ENCODE assay signal across 28 mouse cellular contexts in genomic region chr14:57686647-57687046, GRCm38 (mm10). TPM values are rescaled to one million over a fixed set of nuclear protein-coding genes. Genes with fewer than 3 reads are reported as not detected.
A peak's percentile ranks its signal among the peaks of the same experiment; 100 is the strongest.
DNase-seq lines count a peak whose midpoint lies in the region; ATAC-seq and TF ChIP-seq lines count a peak whose summit lies in the region.
"Had no signal": no experiment of that assay in that cellular context is flagged by ENCODE, and none has a peak within 500 bp of the region (broad histone marks: within the 10 kb centered on the region; RNA-seq: fewer than 3 reads in every experiment).

No protein-coding gene starts in this region.

- 45% methylated on average over 6 of the region's 6 CpGs for WGBS in intestine, postnatal 0 days
- 64% methylated on average over 6 of the region's 6 CpGs for WGBS in intestine, embryonic 15.5 days

- H3K4me3 ChIP-seq in intestine, postnatal 0 days (ENCODE audit: low read depth, low read length): no peak overlapping the region
- H3K4me3 ChIP-seq in intestine, embryonic 15.5 days (replicated peaks): no peak overlapping the region
- H3K4me3 ChIP-seq: embryonic facial prominence, embryonic 13.5 days; embryonic facial prominence, embryonic 15.5 days; erythroblast, embryonic 14.5 days; forebrain, embryonic 10.5 days; forebrain, embryonic 12.5 days had no signal

- no peak overlapping the region for H3K9ac ChIP-seq in intestine, postnatal 0 days (ENCODE audit: low read depth, low read length)
- no peak overlapping the region for H3K9ac ChIP-seq in intestine, embryonic 15.5 days
- H3K9ac ChIP-seq: embryonic facial prominence, embryonic 13.5 days; embryonic facial prominence, embryonic 15.5 days; forebrain, embryonic 12.5 days had no signal

- H3K4me1 ChIP-seq in intestine, postnatal 0 days (replicated peaks; ENCODE audit: control insufficient read depth, insufficient read depth, low read length): no peaks in the 10 kb centered on the region
- no peaks in the 10 kb centered on the region for H3K4me1 ChIP-seq in intestine, embryonic 15.5 days (replicated peaks)
- H3K4me1 ChIP-seq: embryonic facial prominence, embryonic 13.5 days; embryonic facial prominence, embryonic 15.5 days; forebrain, embryonic 10.5 days; forebrain, embryonic 12.5 days had no signal

- no peak overlapping the region for H3K27ac ChIP-seq in intestine, postnatal 0 days (ENCODE audit: low read depth, low read length)
- no peak overlapping the region for H3K27ac ChIP-seq in intestine, embryonic 15.5 days
- H3K27ac ChIP-seq: embryonic facial prominence, embryonic 13.5 days; embryonic facial prominence, embryonic 15.5 days; forebrain, embryonic 10.5 days; forebrain, embryonic 12.5 days had no signal

- ATAC-seq in intestine, postnatal 0 days: peak; percentile 57; the same call in 1 of the 2 replicates
- ATAC-seq in intestine, embryonic 15.5 days: no peak
- ATAC-seq: forebrain, embryonic 14.5 days; forebrain, embryonic 16.5 days had no signal

- H3K27me3 ChIP-seq in intestine, postnatal 0 days (replicated peaks; ENCODE audit: control insufficient read depth, insufficient read depth, low read length): no peaks in the 10 kb centered on the region
- no peaks in the 10 kb centered on the region for H3K27me3 ChIP-seq in intestine, embryonic 15.5 days (replicated peaks)
- H3K27me3 ChIP-seq: embryonic facial prominence, embryonic 13.5 days; embryonic facial prominence, embryonic 15.5 days; forebrain, embryonic 12.5 days had no signal

- DNase-seq in testis, postnatal 10 days (ENCODE audit: low spot score): peak; percentile 35
- DNase-seq in testis, postnatal 14 days (ENCODE audit: low spot score): no peak
- DNase-seq in layer of hippocampus, postnatal 10 days (ENCODE audit: low spot score in 2 of 2): no peak
- DNase-seq: adrenal gland, adult 2 months; adrenal gland, postnatal 10 days; adrenal gland, postnatal 25 days; cerebellum, adult 11 months; cerebellum, adult 18-20 months; cerebellum, adult 8-10 months; cerebellum, adult 9-11 months; cerebellum, postnatal 14 days; cerebellum, postnatal 36 days; embryo, embryonic 11 days had no signal

- H3K4me2 ChIP-seq in intestine, postnatal 0 days (replicated peaks; ENCODE audit: low read depth): no peak overlapping the region
- H3K4me2 ChIP-seq in intestine, embryonic 15.5 days (replicated peaks): no peak overlapping the region
- H3K4me2 ChIP-seq: embryonic facial prominence, embryonic 13.5 days; embryonic facial prominence, embryonic 15.5 days; forebrain, embryonic 12.5 days had no signal

- no peaks in the 10 kb centered on the region for H3K9me3 ChIP-seq in intestine, postnatal 0 days (ENCODE audit: control insufficient read depth)
- H3K9me3 ChIP-seq in intestine, embryonic 15.5 days: no peaks in the 10 kb centered on the region
- H3K9me3 ChIP-seq: embryonic facial prominence, embryonic 13.5 days; embryonic facial prominence, embryonic 15.5 days; forebrain, embryonic 10.5 days; forebrain, embryonic 12.5 days had no signal

- TF ChIP-seq CTCF in intestine, postnatal 0 days (IDR thresholded peaks at IDR 0.05; ENCODE audit: low read depth): no peak

- peaks cover 15% of the 10 kb centered on the region for H3K36me3 ChIP-seq in intestine, postnatal 0 days (ENCODE audit: control insufficient read depth, insufficient read depth)
- H3K36me3 ChIP-seq in intestine, embryonic 15.5 days: peaks cover 9% of the 10 kb centered on the region; the same call in 1 of the 2 replicates

RNA-seq across cellular contexts. Expression of gene Xpo4, which starts 21.4 kb away (rescaled TPM):
- polyA plus RNA-seq in intestine, postnatal 0 days (2015; fragmentation: Nextera tagmentation; extraction: Ambion mirVana): 6.2 and 7.3 TPM in 2 replicates
- polyA plus RNA-seq in intestine, embryonic 15.5 days (2015; fragmentation: Nextera tagmentation; extraction: Ambion mirVana): 22.2 and 23.4 TPM in 2 replicates
- 10 to 100 TPM; 15.2 to 15.5 TPM for total RNA-seq in layer of hippocampus, postnatal 10 days (2021)

RNA-seq across cellular contexts. Expression of gene Gm49361, which starts 59.3 kb away (rescaled TPM):
- polyA plus RNA-seq in intestine, postnatal 0 days (2015; fragmentation: Nextera tagmentation; extraction: Ambion mirVana): not detected in 2 replicates
- polyA plus RNA-seq in intestine, embryonic 15.5 days (2015; fragmentation: Nextera tagmentation; extraction: Ambion mirVana): 0.05 TPM in 1 of 2 replicates, not detected in the other
- not detected for total RNA-seq in layer of hippocampus, postnatal 10 days (2021)
- total RNA-seq: adrenal gland, postnatal 25 days; common myeloid progenitor, adult 5-6 weeks; ES-E14; MEL had no signal
- polyA plus RNA-seq: adrenal gland, adult 2 months; brain, embryonic 14.5 days; C2C12; embryonic facial prominence, embryonic 11.5 days; embryonic facial prominence, embryonic 13.5 days; embryonic facial prominence, embryonic 15.5 days; forebrain, embryonic 10.5 days; forebrain, embryonic 12.5 days; forebrain, embryonic 14.5 days; forebrain, embryonic 16.5 days had no signal
